Mouse (Mus musculus) midbrain, embryonic 11.5 days (tissue): ENCODE results near the gene Cdk5rap3. TPM values are rescaled to one million over a fixed set of nuclear protein-coding genes. Genes with fewer than 3 reads are reported as not detected.
A peak's percentile ranks its signal among the peaks of the same experiment; 100 is the strongest.

ENCODE experiments used
- ATAC-seq: fragments of 200-750 bp; cut with Nextera tagmentation; 2 replicates; pipeline ENCODE4 v1.8.0; 2017; ENCODE audit warnings: moderate TSS enrichment, moderate library complexity; ENCODE audit not compliant: low FRiP score
- DNase-seq: peaks from one replicate; pipeline ENCODE4 v3.0.0; 2015; ENCODE audit warnings: low spot score; ENCODE audit errors: missing footprints
- H3K27ac ChIP-seq: fragments of 300-500 bp; sonication (generic); 2 replicates; pipeline ENCODE4 v1.5.1; 2014; ENCODE audit warnings: low read depth, low read length
- H3K27me3 ChIP-seq: fragments of 300-500 bp; sonication (generic); 2 replicates; pipeline ENCODE4 v1.6.1; 2014; ENCODE audit warnings: mild to moderate bottlenecking, low read length, moderate library complexity, mixed read lengths; ENCODE audit not compliant: control insufficient read depth, insufficient read depth
- H3K36me3 ChIP-seq: fragments of 300-500 bp; sonication (generic); 2 replicates; pipeline ENCODE4 v1.6.1; 2014; ENCODE audit warnings: mild to moderate bottlenecking, low read length, moderate library complexity, mixed read lengths; ENCODE audit not compliant: control insufficient read depth, insufficient read depth
- H3K4me1 ChIP-seq: fragments of 300-500 bp; sonication (generic); 2 replicates; pipeline ENCODE4 v1.6.1; 2014; ENCODE audit warnings: low read length; ENCODE audit not compliant: control insufficient read depth, insufficient read depth
- H3K4me2 ChIP-seq: fragments of 300-500 bp; sonication (generic); 2 replicates; pipeline ENCODE4 v1.6.1; 2014; ENCODE audit warnings: mild to moderate bottlenecking, moderate library complexity
- H3K4me3 ChIP-seq: fragments of 300-500 bp; sonication (generic); 2 replicates; pipeline ENCODE4 v1.5.1; 2014; ENCODE audit warnings: low read depth, low read length
- H3K9ac ChIP-seq: fragments of 300-500 bp; sonication (generic); 2 replicates; pipeline ENCODE4 v1.6.1; 2014; ENCODE audit warnings: low read length
- H3K9me3 ChIP-seq: fragments of 300-500 bp; sonication (generic); 2 replicates; pipeline ENCODE4 v1.6.1; 2016; ENCODE audit warnings: low read length; ENCODE audit not compliant: control insufficient read depth
- WGBS: fragments of 180-500 bp; shearing (Covaris S2); extraction: QIAGEN DNeasy Blood & Tissue Kit; methylation state at CpG from one replicate; pipeline ENCODE4 v1.1.7; 2014; 5-methylcytosine and 5-hydroxymethylcytosine counted together
- polyA plus RNA-seq: library from polyadenylated mRNA; unstranded; fragments of >200 nt; fragmentation: Nextera tagmentation; extraction: Ambion mirVana; gene quantifications from 2 replicates; pipeline ENCODE4 v1.2.1, GENCODE M21; 2014

The Cdk5rap3 gene
- polyA plus RNA-seq, 1 experiment from 2014 or later, result 91.4 TPM

DNA sequence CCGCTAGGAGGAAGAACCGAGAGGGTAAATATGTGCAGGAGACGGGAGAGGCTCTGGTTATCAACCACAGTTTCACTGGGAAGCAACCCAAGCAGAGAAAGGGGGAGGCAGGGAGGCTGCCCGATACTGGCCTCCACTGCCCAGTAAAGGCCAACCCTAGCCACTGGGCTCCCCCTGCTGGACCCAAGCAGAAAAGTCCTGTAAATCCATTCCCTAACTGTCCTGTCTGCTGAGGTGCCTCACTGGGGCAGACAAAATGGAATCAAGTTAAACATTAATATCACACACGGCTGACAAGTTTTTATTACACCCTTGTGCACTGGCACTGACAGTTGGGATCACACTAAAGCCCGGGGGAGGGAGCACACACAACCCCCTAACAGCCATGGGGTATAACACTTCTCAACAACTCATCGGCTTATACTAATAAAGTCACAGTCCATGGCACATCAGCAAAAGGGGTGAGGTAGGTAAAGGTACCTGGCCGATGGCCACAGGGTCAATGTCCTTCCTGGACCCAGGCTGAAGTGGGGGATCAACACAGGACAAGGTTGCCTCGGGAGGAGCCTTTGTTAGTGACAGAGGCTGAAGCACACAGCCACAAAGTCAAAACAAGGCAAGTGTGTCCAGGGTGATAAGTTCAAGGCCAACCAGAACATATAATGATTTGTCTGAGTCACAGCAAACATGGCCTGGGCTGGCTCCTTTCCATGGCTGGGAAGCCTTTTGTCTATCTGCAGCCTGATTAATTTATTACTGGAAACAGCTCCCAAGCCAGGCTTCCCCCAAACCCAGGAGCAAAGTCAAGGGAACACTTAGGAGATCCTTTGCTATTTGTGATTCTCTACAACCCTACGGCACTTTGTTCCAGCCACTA lies 21.5 kb upstream of the Cdk5rap3 start:
- 57% methylated on average over 10 of the region's 10 CpGs for WGBS
- no peaks in the 10 kb centered on the region for H3K4me1 ChIP-seq
- no peak overlapping the region for H3K27ac ChIP-seq
- H3K27me3 ChIP-seq, result no peaks in the 10 kb centered on the region
- H3K4me3 ChIP-seq, result no peak overlapping the region
- ATAC-seq, result no peak
- H3K4me2 ChIP-seq, result no peak overlapping the region
- no peaks in the 10 kb centered on the region for H3K9me3 ChIP-seq
- no peaks in the 10 kb centered on the region for H3K36me3 ChIP-seq
- H3K9ac ChIP-seq, result no peak overlapping the region
- no peak for DNase-seq

DNA sequence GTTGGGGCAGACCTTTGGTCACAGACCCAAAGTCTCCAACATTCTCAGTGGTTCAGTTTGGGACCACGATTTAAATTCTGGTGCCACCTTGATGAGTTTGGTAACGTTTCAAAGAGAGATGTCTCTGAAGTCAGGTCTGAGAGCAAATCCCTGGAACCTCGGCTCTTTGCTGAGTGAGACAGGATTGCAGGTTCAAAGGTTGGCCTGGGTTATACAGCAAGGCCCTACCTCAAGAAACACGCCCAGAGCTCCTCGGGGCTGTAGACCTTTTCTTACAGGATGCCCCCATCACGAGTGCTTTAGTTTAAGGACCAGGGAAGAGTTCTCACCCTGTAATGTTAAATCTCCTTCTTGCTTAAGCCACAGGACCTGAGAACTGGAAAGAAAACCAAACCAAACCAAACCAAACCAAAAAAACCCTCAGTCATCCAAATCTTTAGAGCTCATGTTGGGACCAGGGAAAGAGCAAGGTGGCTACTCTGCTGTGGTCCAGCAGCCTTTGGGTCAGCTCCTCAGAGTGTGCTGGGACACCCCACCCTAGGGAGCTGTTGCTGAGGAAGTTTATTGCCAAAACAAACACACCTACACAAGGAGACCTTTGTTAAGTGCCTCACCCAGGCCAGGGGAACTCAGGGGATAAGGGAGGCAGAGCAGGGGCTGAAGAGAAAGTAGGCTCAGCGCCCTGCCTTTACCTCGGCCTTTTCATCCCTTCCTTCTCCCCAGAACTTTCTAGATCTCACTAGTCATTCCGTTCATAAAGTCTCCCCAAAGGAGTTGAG lies 19.8 kb upstream of the Cdk5rap3 start:
- no peaks in the 10 kb centered on the region for H3K4me1 ChIP-seq
- H3K27ac ChIP-seq, result no peak overlapping the region
- DNase-seq, result no peak
- no peaks in the 10 kb centered on the region for H3K36me3 ChIP-seq
- no peak overlapping the region for H3K4me2 ChIP-seq
- no peak overlapping the region for H3K4me3 ChIP-seq
- WGBS, result 89% methylated on average over 9 of the region's 9 CpGs
- no peaks in the 10 kb centered on the region for H3K9me3 ChIP-seq
- ATAC-seq, result no peak
- no peak overlapping the region for H3K9ac ChIP-seq
- no peaks in the 10 kb centered on the region for H3K27me3 ChIP-seq

DNA sequence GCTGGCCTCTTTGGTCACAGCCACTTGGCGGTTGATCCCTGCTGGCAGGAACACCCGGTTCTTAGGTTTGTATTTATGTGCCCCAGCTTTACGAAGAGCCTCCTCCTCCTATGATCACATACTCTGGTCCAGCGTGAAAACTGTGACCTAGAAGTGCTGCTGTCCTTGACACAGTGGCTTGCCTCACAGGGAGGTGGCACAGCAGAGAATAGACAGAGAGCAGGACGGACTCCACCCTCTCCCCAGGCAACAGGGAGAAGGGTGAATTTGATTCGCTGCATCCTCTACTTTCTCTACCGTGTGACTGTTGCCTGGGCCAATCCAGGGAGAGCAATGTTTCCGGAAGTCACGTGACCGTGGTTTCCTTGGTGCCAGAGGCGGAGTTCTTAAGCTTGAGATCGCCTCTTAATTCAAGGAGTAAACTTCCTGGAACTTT lies 18.6 kb upstream of the Cdk5rap3 start:
- Histone ChIP-seq H3K9me3 (no peaks in the 10 kb centered on the region), H3K27me3 (no peaks in the 10 kb centered on the region), H3K27ac (peak overlapping the region; percentile 15; the same call in 1 of the 2 replicates), H3K4me1 (no peaks in the 10 kb centered on the region), H3K9ac (peak overlapping the region; percentile 30), H3K4me3 (no peak overlapping the region), H3K36me3 (no peaks in the 10 kb centered on the region), H3K4me2 (peak overlapping the region; percentile 30; the same call in 1 of the 2 replicates)
- ATAC-seq (peak; percentile 71; the same call in 1 of the 2 replicates), DNase-seq (peak; percentile 92)
- 25% methylated on average over 12 of the region's 12 CpGs for WGBS

DNA sequence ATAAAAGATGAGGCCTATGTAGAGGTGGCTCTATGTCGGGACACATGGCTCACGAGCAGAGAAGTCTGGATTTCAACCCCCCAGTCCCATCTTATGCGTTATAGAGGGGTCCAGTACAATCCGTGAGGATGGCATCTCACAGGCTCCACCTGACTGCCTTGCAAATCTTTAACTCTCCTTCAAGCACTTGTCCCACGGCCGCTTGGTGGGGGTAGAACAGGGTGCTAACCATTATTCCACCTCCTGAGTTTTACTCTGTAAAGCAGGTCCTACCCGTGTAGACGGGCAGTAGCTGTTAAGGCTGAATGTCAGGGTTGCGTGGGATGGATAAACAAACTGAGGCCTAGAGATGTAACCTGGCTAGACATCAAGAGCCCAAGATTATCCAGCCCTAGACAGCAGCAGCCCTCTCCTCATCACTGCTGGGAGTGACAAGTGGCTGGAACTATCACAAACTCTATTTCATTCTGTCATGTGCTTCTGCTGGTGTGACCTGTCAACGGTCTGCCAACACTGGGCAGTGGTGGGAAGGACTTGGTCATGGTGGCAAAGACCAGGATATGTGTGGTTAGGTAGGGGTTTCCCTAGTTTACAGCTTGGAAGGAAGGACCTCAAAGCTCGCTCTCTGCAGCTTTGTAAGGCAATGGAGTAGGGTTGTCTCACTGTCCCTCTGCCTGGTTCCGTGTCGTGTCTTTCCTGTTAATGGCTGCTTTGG lies 17.4 kb upstream of the Cdk5rap3 start:
- 94% methylated on average over 13 of the region's 13 CpGs for WGBS
- no peak overlapping the region for H3K4me2 ChIP-seq
- no peak overlapping the region for H3K4me3 ChIP-seq
- H3K36me3 ChIP-seq, result no peaks in the 10 kb centered on the region
- H3K9me3 ChIP-seq, result no peaks in the 10 kb centered on the region
- H3K27me3 ChIP-seq, result no peaks in the 10 kb centered on the region
- no peak for DNase-seq
- no peak overlapping the region for H3K9ac ChIP-seq
- no peak for ATAC-seq
- H3K27ac ChIP-seq, result no peak overlapping the region
- H3K4me1 ChIP-seq, result no peaks in the 10 kb centered on the region

DNA sequence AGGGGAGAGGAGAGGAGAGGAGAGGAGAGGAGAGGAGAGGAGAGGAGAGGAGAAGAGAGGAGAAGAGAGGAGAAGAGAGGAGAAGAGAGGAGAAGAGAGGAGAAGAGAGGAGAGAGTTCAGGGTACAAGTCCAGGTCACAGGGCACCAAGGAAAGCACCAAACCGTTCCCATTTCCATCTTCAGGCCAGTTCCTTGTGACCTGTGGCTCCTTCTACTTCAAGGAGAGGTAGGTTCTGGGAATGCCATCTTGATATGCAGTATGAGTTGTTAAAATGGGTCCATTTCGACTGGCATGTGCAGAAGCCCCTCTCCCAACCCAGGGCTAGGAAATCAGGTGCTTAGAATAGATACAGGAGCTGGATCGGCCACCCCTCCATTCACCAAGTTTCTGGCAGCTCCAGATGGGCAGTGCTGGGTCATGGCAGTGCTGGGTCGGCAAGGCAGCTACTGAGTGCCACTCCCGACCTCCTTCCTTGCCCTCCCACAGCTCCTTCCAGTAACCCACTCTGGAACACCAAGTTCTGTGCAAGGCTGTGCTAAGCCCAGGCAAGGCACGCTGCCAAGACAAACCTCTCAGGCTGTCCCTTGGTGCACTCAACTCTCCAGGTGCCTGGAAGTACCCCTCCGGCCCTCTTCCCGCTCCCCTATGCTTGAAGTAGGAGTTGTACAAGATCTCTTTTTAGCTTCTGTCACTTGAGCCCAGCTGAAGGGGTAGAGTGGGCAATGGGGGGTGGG lies 15.2 kb upstream of the Cdk5rap3 start:
- Histone ChIP-seq H3K27ac (no peak overlapping the region), H3K9ac (no peak overlapping the region), H3K36me3 (no peaks in the 10 kb centered on the region), H3K4me2 (no peak overlapping the region), H3K9me3 (no peaks in the 10 kb centered on the region), H3K4me3 (no peak overlapping the region), H3K4me1 (no peaks in the 10 kb centered on the region), H3K27me3 (no peaks in the 10 kb centered on the region)
- ATAC-seq (no peak), DNase-seq (no peak)
- 71% methylated on average over 8 of the region's 8 CpGs for WGBS

DNA sequence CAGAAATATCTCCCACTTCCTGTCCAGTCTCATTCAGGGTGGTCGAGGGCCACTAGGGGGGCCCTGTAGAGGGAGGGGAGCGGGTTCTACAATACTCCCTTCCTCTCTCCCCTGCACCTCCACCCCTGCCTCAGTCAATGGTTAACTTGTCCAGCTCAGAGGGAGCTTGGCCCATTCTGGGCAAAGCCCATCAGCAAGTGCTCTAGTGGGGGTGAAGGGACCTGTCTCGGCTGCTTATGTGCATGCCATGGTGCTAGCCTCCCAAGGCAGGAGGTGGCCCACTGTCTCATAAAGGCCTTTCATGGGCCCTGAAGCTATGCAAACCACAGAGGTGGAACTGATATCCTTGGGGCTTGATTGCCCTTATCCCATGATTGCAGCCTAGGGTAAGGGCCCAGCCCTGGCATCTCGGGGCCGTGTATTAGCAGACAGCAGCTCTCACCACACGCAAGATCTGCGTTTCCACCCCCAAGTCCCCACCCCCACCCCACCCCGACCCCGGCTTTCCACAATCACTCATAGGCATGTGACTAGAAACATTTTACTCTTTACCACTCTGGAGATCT lies 13.6 kb upstream of the Cdk5rap3 start:
- ATAC-seq, result no peak
- 77% methylated on average over 9 of the region's 9 CpGs for WGBS

DNA sequence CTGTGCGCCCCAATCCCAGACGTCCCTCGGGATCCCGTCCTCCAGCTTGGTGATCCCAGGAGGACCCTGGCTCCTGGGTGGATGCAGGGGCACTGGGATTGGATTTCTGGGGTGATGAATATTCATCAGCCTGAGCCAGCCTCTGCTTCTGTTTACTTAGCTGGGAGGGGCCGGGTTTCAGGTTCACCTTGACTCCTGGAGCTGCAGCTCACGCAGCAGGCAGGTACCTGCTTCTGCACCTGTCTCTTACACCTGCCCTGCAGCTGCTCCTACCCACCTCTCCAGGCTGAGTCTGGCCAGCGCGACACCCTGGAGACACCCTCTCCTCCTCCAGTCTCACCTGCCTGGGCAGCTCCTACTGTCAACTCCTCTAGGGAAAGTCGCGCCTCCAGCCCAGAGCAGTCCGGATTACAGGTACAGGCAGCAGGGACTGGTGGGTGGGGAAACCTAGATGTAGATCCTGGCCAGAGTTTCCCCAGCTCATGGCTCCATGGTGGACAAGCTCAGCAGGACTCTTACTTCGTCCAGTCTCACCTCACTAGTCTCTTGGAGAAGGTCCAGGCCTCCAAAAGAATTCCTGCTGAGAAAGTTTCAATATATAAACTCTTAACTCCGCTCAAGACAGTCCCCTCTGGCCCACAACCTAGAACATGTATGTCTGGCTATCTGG lies 12.9 kb upstream of the Cdk5rap3 start:
- H3K9ac ChIP-seq, result no peak overlapping the region
- H3K4me1 ChIP-seq, result no peaks in the 10 kb centered on the region
- H3K27ac ChIP-seq, result no peak overlapping the region
- H3K4me3 ChIP-seq, result no peak overlapping the region
- H3K4me2 ChIP-seq, result no peak overlapping the region
- ATAC-seq (no peak), DNase-seq (no peak)
- H3K27me3 ChIP-seq, result no peaks in the 10 kb centered on the region
- H3K9me3 ChIP-seq, result no peaks in the 10 kb centered on the region
- WGBS, result 16% methylated on average over 13 of the region's 13 CpGs
- H3K36me3 ChIP-seq, result no peaks in the 10 kb centered on the region

More for the DNA sequence above, 13.6 kb upstream of the Cdk5rap3 start:
- Histone ChIP-seq H3K27ac (no peak overlapping the region), H3K4me3 (no peak overlapping the region), H3K36me3 (no peaks in the 10 kb centered on the region), H3K4me2 (no peak overlapping the region), H3K27me3 (no peaks in the 10 kb centered on the region), H3K4me1 (no peaks in the 10 kb centered on the region), H3K9ac (no peak overlapping the region), H3K9me3 (no peaks in the 10 kb centered on the region)
- no peak for DNase-seq

DNA sequence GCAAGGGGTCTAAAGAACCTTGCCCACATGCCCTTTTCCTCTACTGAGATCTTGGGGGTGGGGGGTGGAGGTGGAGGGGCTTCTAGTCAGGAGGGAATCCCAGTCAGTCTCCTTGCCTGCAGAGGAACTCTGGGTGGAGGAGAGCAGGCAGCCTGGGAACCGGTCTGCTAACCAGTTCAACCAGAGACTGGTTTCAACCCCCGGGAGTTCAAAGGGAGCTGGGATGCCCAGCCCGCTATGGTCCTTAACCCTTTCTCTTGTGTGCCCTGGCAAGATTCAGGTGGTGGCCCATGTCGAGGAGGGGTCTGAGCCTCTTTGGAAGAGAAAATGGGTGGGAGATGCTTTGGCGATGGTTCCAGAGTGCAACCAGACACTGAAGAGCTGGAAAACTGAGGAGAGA lies 12.4 kb upstream of the Cdk5rap3 start:
- no peak for ATAC-seq
- no peak overlapping the region for H3K4me3 ChIP-seq
- H3K27ac ChIP-seq, result no peak overlapping the region
- no peaks in the 10 kb centered on the region for H3K4me1 ChIP-seq
- no peaks in the 10 kb centered on the region for H3K27me3 ChIP-seq
- no peak for DNase-seq
- H3K4me2 ChIP-seq, result no peak overlapping the region
- no peak overlapping the region for H3K9ac ChIP-seq
- no peaks in the 10 kb centered on the region for H3K9me3 ChIP-seq
- WGBS, result 5% methylated on average over 5 of the region's 5 CpGs
- H3K36me3 ChIP-seq, result no peaks in the 10 kb centered on the region
